Mouse (Mus musculus) stomach, embryonic 14.5 days (tissue): ENCODE data around the gene Gramd4. TPM values are rescaled to one million over a fixed set of nuclear protein-coding genes. Genes with fewer than 3 reads are reported as not detected.

Source experiments
- ATAC-seq: fragments of 200-750 bp; cut with Nextera tagmentation; 2 replicates; pipeline ENCODE4 v1.8.0; 2017; ENCODE audit warnings: low read depth, moderate TSS enrichment; ENCODE audit not compliant: insufficient number of reproducible peaks, insufficient read depth, low FRiP score
- H3K27ac ChIP-seq: fragments of 300-500 bp; sonication (generic); 2 replicates; pipeline ENCODE4 v1.5.1; 2014; ENCODE audit warnings: mild to moderate bottlenecking, low read length, moderate library complexity, mixed read lengths
- H3K27me3 ChIP-seq: fragments of 300-500 bp; sonication (generic); 2 replicates; pipeline ENCODE4 v1.6.1; 2014; ENCODE audit warnings: low read length, control low read depth, mixed read lengths; ENCODE audit not compliant: control insufficient read depth, insufficient read depth
- H3K36me3 ChIP-seq: fragments of 300-500 bp; sonication (generic); 2 replicates; pipeline ENCODE4 v1.6.1; 2014; ENCODE audit warnings: mild to moderate bottlenecking, control low read depth, low read length, moderate library complexity, mixed read lengths; ENCODE audit not compliant: control insufficient read depth, insufficient read depth
- H3K4me1 ChIP-seq: fragments of 300-500 bp; sonication (generic); 2 replicates; pipeline ENCODE4 v1.6.1; 2014; ENCODE audit warnings: low read length, control low read depth, mixed read lengths; ENCODE audit not compliant: control insufficient read depth, insufficient read depth
- H3K4me2 ChIP-seq: fragments of 300-500 bp; sonication (generic); replicated peaks from 2 replicates; pipeline ENCODE4 v1.6.1; 2014; ENCODE audit warnings: low read depth, low read length, control low read depth
- H3K4me3 ChIP-seq: fragments of 300-500 bp; sonication (generic); 2 replicates; pipeline ENCODE4 v1.5.1; 2014; ENCODE audit warnings: low read depth, low read length, control low read depth
- H3K9ac ChIP-seq: fragments of 300-500 bp; sonication (generic); replicated peaks from 2 replicates; pipeline ENCODE4 v1.6.1; 2014; ENCODE audit warnings: low read depth, mild to moderate bottlenecking, control low read depth, low read length, moderate library complexity, mixed read lengths
- H3K9me3 ChIP-seq: fragments of 300-500 bp; sonication (generic); 2 replicates; pipeline ENCODE4 v1.6.1; 2016; ENCODE audit warnings: low read depth, low read length, control low read depth; ENCODE audit not compliant: control insufficient read depth
- WGBS: fragments of 180-500 bp; shearing (Covaris S2); extraction: QIAGEN DNeasy Blood & Tissue Kit; methylation state at CpG from one replicate; pipeline ENCODE4 v1.1.7; 2014; 5-methylcytosine and 5-hydroxymethylcytosine counted together
- polyA plus RNA-seq: library from polyadenylated mRNA; unstranded; fragments of >200 nt; fragmentation: Nextera tagmentation; extraction: Ambion mirVana; gene quantifications from 2 replicates; pipeline ENCODE4 v1.2.1, GENCODE M21; 2014

The Gramd4 gene
- polyA plus RNA-seq, 1 experiment from 2014 or later = 7.2 TPM

DNA sequence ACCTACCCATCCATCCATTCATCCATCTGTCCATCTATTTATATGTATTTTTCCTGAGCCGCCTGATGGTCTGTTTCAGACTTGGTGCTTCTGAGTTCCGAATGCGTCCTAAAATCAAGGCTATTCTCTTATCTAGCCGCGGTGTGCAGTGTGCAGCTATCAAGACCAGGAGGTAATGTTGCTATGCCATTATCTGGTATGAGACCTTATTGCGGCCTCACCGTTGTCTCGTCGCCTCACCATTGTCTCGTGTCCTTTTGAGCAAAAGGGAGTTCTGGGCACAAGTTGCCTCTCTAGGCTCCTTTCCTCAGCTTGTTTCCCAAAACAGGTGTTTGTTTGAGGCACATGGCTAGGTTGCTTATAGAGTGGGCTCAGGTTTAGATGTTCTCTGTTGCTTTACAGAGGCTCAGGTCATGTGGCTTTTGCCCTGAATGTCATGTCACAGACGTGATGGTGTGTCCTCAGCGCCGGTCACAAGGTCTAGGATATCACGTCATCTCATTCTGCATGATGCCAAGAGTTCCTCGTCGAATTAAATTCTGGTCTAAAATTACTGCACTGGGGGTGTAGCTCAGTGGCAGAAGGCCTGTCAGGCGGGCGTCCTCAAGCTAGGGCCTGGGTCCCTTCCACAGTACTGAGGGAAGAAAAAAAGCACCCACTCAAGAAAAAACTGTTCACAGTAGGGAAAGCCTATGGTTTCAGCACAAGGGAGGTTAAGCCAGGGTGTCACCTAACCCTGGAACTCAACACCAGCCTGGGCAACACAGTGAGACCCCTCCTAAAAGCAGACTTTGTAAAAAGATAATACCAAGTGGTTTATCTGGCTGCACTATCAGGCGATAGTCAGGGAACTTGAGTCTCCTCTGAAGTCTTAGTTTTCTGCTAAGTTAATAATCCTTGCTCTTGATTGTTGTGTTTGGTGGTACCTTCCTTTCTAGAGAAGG, 47.2 kb downstream of the Gramd4 start:
- H3K36me3 ChIP-seq = no peaks in the 10 kb centered on the region; the same call in 1 of the 2 replicates
- 88% methylated on average over 19 of the region's 19 CpGs for WGBS
- no peak overlapping the region for H3K27ac ChIP-seq
- H3K4me2 ChIP-seq = no peak overlapping the region
- ATAC-seq = no peak
- H3K9me3 ChIP-seq = no peaks in the 10 kb centered on the region
- H3K4me3 ChIP-seq = no peak overlapping the region
- no peaks in the 10 kb centered on the region for H3K27me3 ChIP-seq
- no peaks in the 10 kb centered on the region for H3K4me1 ChIP-seq
- no peak overlapping the region for H3K9ac ChIP-seq

DNA sequence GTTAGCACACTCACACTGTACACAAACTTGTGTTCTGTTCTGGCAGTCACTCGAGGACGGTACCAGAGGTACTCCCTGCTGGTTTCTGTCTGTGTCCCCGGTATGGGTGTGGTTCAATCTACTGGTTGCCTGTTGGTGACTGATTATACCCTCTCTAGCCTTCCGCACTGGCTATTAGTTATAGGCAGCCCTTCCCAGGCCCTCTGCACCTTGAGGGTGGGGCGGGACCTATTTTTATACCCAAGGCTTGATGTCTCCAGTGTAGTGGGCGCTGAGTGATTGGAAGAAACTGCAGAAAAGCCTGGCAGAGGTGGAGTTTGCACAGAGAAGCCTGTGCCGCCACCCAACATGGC, 47.8 kb downstream of the Gramd4 start:
- no peak overlapping the region for H3K4me3 ChIP-seq
- H3K9me3 ChIP-seq = no peaks in the 10 kb centered on the region
- ATAC-seq = peak; percentile 70; the same call in 1 of the 2 replicates
- H3K27ac ChIP-seq = no peak overlapping the region
- H3K36me3 ChIP-seq = no peaks in the 10 kb centered on the region; the same call in 1 of the 2 replicates
- no peak overlapping the region for H3K4me2 ChIP-seq
- H3K4me1 ChIP-seq = no peaks in the 10 kb centered on the region
- no peaks in the 10 kb centered on the region for H3K27me3 ChIP-seq
- no peak overlapping the region for H3K9ac ChIP-seq
- WGBS = 88% methylated on average over 7 of the region's 7 CpGs

DNA sequence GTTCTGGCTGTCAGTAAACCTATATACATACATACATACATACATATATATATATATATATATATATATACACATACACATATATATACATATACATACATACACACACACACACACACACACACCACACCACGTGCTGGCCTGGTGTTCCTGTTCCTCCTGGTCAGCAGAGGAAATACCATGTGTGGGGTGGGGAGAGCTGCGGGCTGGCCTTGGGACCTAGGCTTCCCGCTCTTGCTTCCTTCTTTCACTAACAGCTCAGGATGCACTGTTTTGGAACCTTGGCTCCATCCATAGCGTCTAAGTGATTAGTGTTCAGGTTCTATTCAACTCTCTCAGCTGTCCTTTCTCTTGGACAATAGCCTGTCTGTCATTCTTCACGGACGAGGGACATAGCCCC, 48.3 kb downstream of the Gramd4 start:
- H3K27me3 ChIP-seq = no peaks in the 10 kb centered on the region
- no peak overlapping the region for H3K9ac ChIP-seq
- H3K4me2 ChIP-seq = no peak overlapping the region
- 91% methylated on average over 6 of the region's 6 CpGs for WGBS
- no peaks in the 10 kb centered on the region; the same call in 1 of the 2 replicates for H3K36me3 ChIP-seq
- H3K4me1 ChIP-seq = no peaks in the 10 kb centered on the region
- no peak overlapping the region for H3K27ac ChIP-seq
- no peak overlapping the region for H3K4me3 ChIP-seq
- H3K9me3 ChIP-seq = no peaks in the 10 kb centered on the region
- ATAC-seq = no peak

DNA sequence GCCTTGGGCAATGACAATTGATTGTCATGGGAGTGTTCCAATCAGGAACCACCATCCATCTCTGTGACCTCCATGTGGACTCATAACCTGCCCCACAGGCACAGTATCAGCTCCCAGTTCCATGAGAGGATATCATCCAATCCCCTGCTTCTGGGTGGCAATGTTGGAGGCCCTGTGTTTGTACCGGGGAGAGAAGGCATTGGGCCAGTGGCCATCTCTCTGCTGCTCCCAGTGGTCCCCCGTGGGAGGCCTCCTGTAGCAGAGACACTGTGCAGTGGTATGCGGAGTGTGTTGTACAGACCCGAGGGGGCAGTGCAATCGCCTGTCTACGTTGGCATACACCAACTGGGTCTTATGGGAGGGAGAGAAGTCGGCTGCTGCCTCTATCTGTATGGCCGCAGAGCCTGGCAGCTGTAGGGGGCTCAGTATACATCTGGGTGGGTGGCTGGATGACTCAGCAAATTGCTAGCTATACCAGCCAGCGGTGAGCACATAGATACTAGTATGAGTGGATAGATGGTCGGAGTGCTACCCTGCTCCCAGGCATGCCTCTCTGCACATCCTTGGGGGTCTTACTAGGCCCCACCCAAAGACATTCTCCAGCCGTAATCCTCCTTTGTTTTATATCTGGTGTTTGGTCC, 50.5 kb downstream of the Gramd4 start:
- WGBS = 82% methylated on average over 11 of the region's 11 CpGs
- H3K9ac ChIP-seq = no peak overlapping the region
- no peaks in the 10 kb centered on the region for H3K27me3 ChIP-seq
- no peak overlapping the region for H3K4me3 ChIP-seq
- H3K36me3 ChIP-seq = no peaks in the 10 kb centered on the region
- H3K4me1 ChIP-seq = peaks cover 8% of the 10 kb centered on the region
- ATAC-seq = no peak
- no peaks in the 10 kb centered on the region for H3K9me3 ChIP-seq
- H3K27ac ChIP-seq = no peak overlapping the region
- no peak overlapping the region for H3K4me2 ChIP-seq

DNA sequence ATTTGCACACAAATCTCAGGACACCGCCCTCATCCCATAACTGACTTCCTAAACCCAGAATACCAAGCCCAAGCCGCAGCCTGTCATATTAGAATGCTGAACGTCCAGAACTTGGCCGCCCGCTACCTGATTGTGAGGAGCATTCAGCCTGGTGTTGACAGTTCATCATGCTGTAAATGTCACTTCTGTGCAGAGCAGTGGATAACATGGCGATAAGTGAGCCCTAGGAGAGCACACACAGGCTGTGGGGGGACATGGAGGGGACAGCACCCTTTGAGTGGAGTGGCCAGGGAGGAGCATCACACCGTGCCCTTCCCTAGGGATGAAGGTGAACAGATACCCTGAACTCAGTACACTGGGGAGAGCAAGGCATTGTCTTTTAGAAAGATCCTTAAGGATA, 51.8 kb downstream of the Gramd4 start:
- Histone ChIP-seq H3K4me3 (no peak overlapping the region), H3K27ac (no peak overlapping the region), H3K4me2 (no peak overlapping the region), H3K4me1 (peaks cover 14% of the 10 kb centered on the region), H3K9me3 (no peaks in the 10 kb centered on the region), H3K36me3 (no peaks in the 10 kb centered on the region), H3K27me3 (no peaks in the 10 kb centered on the region), H3K9ac (no peak overlapping the region)
- ATAC-seq = no peak
- WGBS = 81% methylated on average over 7 of the region's 7 CpGs

DNA sequence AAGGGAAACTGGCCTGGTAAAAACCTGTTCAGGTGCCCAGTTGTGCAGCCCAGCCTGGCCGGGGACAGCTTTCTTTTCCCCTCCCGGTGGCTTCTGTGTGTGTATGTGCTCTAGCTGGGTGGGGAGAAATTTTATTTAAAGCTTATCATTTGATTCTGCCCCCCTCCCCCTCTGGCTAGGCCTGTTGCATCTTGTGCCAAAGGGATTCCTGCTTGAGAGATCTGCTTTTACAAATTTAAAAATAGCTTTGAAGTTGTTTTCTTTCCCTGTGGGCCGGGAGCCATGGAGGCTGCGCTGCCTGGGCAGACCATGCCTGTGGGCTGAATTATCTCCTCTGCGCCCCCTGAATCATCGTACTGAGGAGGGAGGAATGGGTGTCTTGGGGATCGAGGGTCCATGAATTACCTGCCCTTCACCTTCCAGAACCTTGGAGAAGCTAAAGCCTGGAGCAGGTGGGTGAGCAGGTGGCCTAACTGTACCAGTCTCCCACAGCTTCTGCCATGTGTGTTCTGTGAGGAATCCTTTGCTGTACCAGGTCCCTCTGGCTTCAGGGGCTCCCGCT, 52.2 kb downstream of the Gramd4 start:
- WGBS = 76% methylated on average over 8 of the region's 8 CpGs
- ATAC-seq = no peak
- no peak overlapping the region for H3K27ac ChIP-seq
- H3K4me3 ChIP-seq = no peak overlapping the region
- H3K9ac ChIP-seq = no peak overlapping the region
- no peak overlapping the region for H3K4me2 ChIP-seq
- H3K4me1 ChIP-seq = peaks cover 14% of the 10 kb centered on the region
- H3K36me3 ChIP-seq = no peaks in the 10 kb centered on the region
- no peaks in the 10 kb centered on the region for H3K9me3 ChIP-seq
- H3K27me3 ChIP-seq = no peaks in the 10 kb centered on the region

DNA sequence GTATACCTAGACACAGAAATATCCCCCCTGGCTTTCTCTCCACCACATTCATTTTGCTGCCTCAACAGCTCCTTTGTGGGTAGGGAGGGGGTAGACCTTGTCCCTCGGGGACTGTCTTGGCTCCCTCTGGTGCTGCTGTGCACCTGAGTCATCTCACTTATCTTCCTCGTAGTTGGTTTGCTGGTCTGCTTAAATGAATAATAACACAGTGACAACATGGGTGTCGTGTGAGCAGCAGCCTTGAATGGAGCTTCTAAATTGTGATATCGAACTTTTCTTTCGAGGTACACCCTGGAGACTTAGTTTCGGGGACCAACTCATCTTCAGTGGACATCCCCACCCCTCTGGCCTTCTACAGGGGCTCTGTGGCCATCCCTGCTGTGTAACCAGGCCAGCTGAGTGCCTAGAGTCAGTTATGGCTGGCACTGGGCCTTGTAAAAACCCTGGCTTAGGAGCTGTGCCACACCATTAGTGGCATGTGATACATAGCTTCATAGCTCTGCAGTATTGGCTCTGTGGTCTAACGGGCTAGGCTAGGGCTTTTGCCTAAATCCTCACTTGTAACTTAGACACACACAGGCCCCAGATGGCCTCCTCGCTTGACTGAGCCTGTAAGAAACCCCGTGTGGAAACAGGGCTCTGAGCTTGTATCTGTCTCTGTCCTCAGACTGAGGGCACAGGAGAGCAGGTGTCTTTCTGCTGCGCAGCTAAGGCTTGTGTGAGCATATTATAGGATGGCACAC, 53.0 kb downstream of the Gramd4 start:
- no peak for ATAC-seq
- Histone ChIP-seq H3K4me2 (no peak overlapping the region), H3K27me3 (no peaks in the 10 kb centered on the region), H3K9me3 (no peaks in the 10 kb centered on the region), H3K9ac (no peak overlapping the region), H3K4me1 (peaks cover 14% of the 10 kb centered on the region), H3K4me3 (no peak overlapping the region), H3K27ac (no peak overlapping the region), H3K36me3 (no peaks in the 10 kb centered on the region)
- WGBS = 80% methylated on average over 10 of the region's 10 CpGs

DNA sequence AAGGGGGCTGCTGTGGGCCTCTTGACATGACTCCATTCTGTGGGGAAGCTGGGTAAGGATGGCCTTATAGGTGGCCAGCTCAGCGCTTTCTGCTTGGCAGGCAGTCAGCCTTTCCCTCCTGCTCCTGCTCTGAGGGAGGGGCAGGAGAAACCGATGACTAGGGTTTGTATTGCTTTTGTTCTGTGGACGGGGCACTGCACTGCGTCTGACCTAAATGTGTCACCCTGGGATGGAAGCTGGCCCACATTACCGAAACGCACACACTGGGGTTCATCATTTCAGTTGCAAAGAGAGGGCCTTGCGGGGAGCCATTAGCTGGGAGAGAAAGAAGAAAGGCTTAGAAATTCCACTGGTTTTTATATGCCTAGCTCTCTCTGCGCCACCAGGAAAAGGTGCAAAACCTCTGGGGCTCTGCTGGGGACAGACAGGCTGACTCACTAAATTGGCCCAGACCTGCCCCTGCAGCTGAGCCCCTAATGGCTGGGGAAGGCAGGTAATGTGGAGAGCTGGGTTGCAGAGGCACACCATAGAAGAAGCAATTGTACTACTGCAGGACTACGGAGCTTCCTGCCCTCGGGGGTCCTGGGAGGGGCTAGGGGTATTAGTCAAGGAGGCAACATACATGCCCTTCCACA, 55.3 kb downstream of the Gramd4 start:
- H3K9me3 ChIP-seq = no peaks in the 10 kb centered on the region
- H3K4me2 ChIP-seq = peak overlapping the region; percentile 7; the same call in 1 of the 2 replicates
- H3K36me3 ChIP-seq = no peaks in the 10 kb centered on the region
- ATAC-seq = no peak
- no peaks in the 10 kb centered on the region for H3K27me3 ChIP-seq
- H3K4me1 ChIP-seq = peaks cover 14% of the 10 kb centered on the region
- H3K9ac ChIP-seq = no peak overlapping the region
- 23% methylated on average over 10 of the region's 10 CpGs for WGBS
- peak overlapping the region; percentile 52; the same call in 1 of the 2 replicates for H3K27ac ChIP-seq
- H3K4me3 ChIP-seq = no peak overlapping the region
